Mouse (Mus musculus) Patski (cell line): Measurements from ENCODE around the gene Cfap70. TPM values are rescaled to one million over a fixed set of nuclear protein-coding genes. Genes with fewer than 3 reads are reported as not detected.
A peak's percentile ranks its signal among the peaks of the same experiment; 100 is the strongest.

Experiments used
- ATAC-seq: fragments of 100-300 bp; one replicate; pipeline ENCODE4 v1.8.0; 2021
- CTCF ChIA-PET: fragments of 350-600 bp; sonication (Branson Sonifier 250); formaldehyde crosslinking; loops from one replicate; lab custom pipeline; 2022; ENCODE audit warnings: inconsistent platforms; lab: Charles Lee
- POLR2A ChIA-PET: fragments of 350-600 bp; sonication (Branson Sonifier 250); formaldehyde crosslinking; loops from one replicate; lab custom pipeline; 2022; ENCODE audit warnings: antibody characterized with exemption, inconsistent platforms; lab: Charles Lee
- DNase-seq: peaks from one replicate; pipeline ENCODE4 v3.0.0-alpha.2; 2011; ENCODE audit warnings: low read depth, low spot score
- H3K27me3 ChIP-seq: fragments of 371-371 bp; one replicate; pipeline ENCODE4 v1.5.1; 2021
- CTCF ChIP-seq: fragments of 100-300 bp; IDR thresholded peaks from one replicate; pipeline ENCODE4 v1.5.1; 2021
- in situ Hi-C: fragments of 300-500 bp; cut with MboI; formaldehyde crosslinking; loops from 3 replicates; pipeline ENCODE4 v1.11.1; 2018; ENCODE audit warnings: low pct_unique_long_range_greater_than_20kb, mixed read lengths
- polyA plus RNA-seq: library from polyadenylated mRNA; unstranded; gene quantifications from one replicate; pipeline ENCODE4 v1.2.3, GENCODE M21; 2021

The Cfap70 gene
- polyA plus RNA-seq, 1 experiment from 2014 or later = 0.15 TPM

DNA sequence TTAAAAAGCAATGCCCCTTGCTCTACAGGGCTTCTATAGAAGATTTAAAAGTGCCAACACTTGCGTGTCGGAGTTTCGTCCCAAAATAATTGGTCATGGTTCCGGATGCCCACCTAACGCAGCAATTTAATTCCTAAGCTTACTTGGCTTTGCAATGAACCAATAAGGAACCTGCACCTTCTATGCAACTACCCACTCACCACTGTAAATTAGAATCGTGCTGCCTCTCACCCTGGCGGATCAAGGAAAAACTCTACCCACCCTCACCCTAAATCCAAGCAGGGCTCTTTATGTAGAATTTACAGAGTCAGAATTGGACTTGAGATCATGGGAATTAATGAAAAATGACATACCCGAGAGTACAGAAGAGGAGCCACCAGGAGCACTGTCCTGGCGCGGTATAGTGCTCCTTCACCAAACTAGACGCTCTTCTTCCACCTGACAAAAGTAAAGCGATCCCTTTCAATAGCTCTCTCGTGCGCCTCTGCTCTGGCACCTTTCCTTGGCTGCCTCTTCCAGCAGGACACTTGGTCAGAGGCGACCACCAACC, 104.5 kb downstream of the Cfap70 start:
- H3K27me3 ChIP-seq = no peaks in the 10 kb centered on the region
- POLR2A ChIA-PET = interaction anchor here (1.1 kb wide), 1 partner anchor 24 kb away, joined by 3 read pairs; no protein-coding TSS in a partner anchor
- ATAC-seq = peak; percentile 34
- no peak for TF ChIP-seq CTCF
- DNase-seq = peak; percentile 13
- CTCF ChIA-PET = interaction anchor here (0.9 to 3.6 kb wide), 4 partner anchors 10 to 233 kb away, joined by 3 to 12 read pairs (median 3); no protein-coding TSS in a partner anchor
- in situ Hi-C loops = no loop called here

DNA sequence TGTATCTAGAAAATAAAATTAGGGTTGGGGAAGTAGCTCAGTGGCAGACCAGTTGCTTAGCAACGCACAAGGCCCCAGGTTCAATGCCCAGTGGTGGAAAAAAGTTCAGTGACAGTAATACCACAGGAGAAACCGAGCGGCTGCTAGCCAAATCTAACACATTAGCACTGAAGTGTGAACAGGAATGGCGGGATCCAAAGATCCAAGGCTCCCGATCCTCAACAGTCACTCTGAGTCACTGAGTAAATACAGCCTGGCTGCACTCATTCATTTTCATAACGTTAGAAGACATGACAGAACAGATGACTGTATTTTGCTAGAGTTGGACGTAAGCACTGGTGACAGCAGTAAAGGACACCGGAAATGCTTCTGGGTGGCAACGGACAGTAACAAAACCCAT, 106.1 kb downstream of the Cfap70 start:
- ATAC-seq (peak; percentile 24), DNase-seq (peak; percentile 56)
- in situ Hi-C loops = no loop called here
- POLR2A ChIA-PET = no interaction called here
- no peak for TF ChIP-seq CTCF
- H3K27me3 ChIP-seq = no peaks in the 10 kb centered on the region
- CTCF ChIA-PET = interaction anchor here (0.8 to 1.0 kb wide), 2 partner anchors 21 to 28 kb away, joined by 3 read pairs; no protein-coding TSS in a partner anchor

Other genes with a start within 250 kb of the Cfap70 start
- not detected for gene Kcnk16, start 183.0 kb downstream of the Cfap70 start, polyA plus RNA-seq
- 39.7 TPM for gene Nudt13, start 157.5 kb downstream of the Cfap70 start, polyA plus RNA-seq
- 46.4 TPM for gene Ecd, start 104.1 kb downstream of the Cfap70 start, polyA plus RNA-seq
- gene Fam149b, start 104.1 kb downstream of the Cfap70 start, polyA plus RNA-seq = 40.7 TPM
- 61.1 TPM for gene Dnajc9, start 63.3 kb downstream of the Cfap70 start, polyA plus RNA-seq
- gene Mrps16, start 58.6 kb downstream of the Cfap70 start, polyA plus RNA-seq = 80.4 TPM
- 111 TPM for gene Anxa7, start 27.9 kb upstream of the Cfap70 start, polyA plus RNA-seq
- 0.65 TPM for gene Mss51, start 44.7 kb upstream of the Cfap70 start, polyA plus RNA-seq
- gene Ppp3cb, start 94.3 kb upstream of the Cfap70 start, polyA plus RNA-seq = 61.1 TPM
- gene Usp54, start 188.8 kb upstream of the Cfap70 start, polyA plus RNA-seq = 21.6 TPM
- gene Myoz1, start 204.3 kb upstream of the Cfap70 start, polyA plus RNA-seq = not detected
- gene Synpo2l, start 216.1 kb upstream of the Cfap70 start, polyA plus RNA-seq = 0.55 TPM
- gene Sec24c, start 222.1 kb upstream of the Cfap70 start, polyA plus RNA-seq = 113 TPM
- gene Fut11, start 242.7 kb upstream of the Cfap70 start, polyA plus RNA-seq = 9.2 TPM